ENCODE assay signal across 32 mouse cellular contexts in the genomic region with DNA sequence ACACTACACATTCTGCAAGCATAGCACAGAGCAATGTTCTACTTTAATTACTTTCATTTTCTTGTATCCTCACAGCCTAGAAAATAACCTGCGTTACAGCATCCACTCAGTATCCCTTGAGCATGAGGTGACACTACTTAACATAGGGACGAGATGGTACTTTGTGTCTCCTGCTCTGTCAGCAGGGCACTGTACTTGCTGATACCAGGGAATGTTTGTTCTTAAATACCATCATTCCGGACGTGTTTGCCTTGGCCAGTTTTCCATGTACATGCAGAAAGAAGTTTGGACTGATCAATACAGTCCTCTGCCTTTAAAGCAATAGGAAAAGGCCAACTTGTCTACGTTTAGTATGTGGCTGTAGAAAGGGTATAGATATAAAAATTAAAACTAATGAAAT. TPM values are rescaled to one million over a fixed set of nuclear protein-coding genes. Genes with fewer than 3 reads are reported as not detected.
"Had no signal": no experiment of that assay in that cellular context is flagged by ENCODE, and none has a peak within 500 bp of the region (broad histone marks: within the 10 kb centered on the region; RNA-seq: fewer than 3 reads in every experiment).

No protein-coding gene starts in this region.

- DNase-seq: gastrocnemius, adult 2 months; gastrocnemius, postnatal 10 days; gastrocnemius, postnatal 25 days; heart, adult 18-20 months; heart, postnatal 10 days; heart, postnatal 4 days; kidney, adult 18-20 months; kidney, adult 8-10 months; kidney, postnatal 10 days; kidney, postnatal 25 days; kidney, postnatal 4 days had no signal

- H3K36me3 ChIP-seq: heart, embryonic 10.5 days; heart, embryonic 12.5 days; hindbrain, embryonic 10.5 days; hindbrain, embryonic 12.5 days; intestine, embryonic 15.5 days; limb, embryonic 10.5 days; limb, embryonic 12.5 days had no signal

- H3K27me3 ChIP-seq: heart, embryonic 12.5 days; hindbrain, embryonic 12.5 days; intestine, embryonic 15.5 days; limb, embryonic 12.5 days had no signal

- H3K4me3 ChIP-seq: gastrocnemius, adult 2 months; heart, embryonic 10.5 days; heart, embryonic 12.5 days; hindbrain, embryonic 10.5 days; hindbrain, embryonic 12.5 days; intestine, embryonic 15.5 days; layer of hippocampus, adult 2 months; left cerebral cortex, adult 2 months; limb, embryonic 10.5 days; limb, embryonic 12.5 days had no signal

- ATAC-seq: forebrain, embryonic 16.5 days; hindbrain, embryonic 16.5 days; inflammation-experienced regulatory T-cells, adult 6 months; intestine, embryonic 15.5 days; intestine, postnatal 0 days had no signal

- H3K27ac ChIP-seq: gastrocnemius, adult 2 months; heart, embryonic 10.5 days; hindbrain, embryonic 10.5 days; hindbrain, embryonic 12.5 days; hindbrain, embryonic 14.5 days; intestine, embryonic 15.5 days; layer of hippocampus, adult 2 months; left cerebral cortex, adult 2 months; limb, embryonic 10.5 days; limb, embryonic 12.5 days had no signal

- H3K9ac ChIP-seq: heart, embryonic 12.5 days; hindbrain, embryonic 12.5 days; hindbrain, embryonic 14.5 days; intestine, embryonic 15.5 days; limb, embryonic 12.5 days had no signal

- H3K4me2 ChIP-seq: heart, embryonic 12.5 days; hindbrain, embryonic 12.5 days; hindbrain, embryonic 14.5 days; intestine, embryonic 15.5 days; limb, embryonic 12.5 days had no signal

- H3K9me3 ChIP-seq: heart, embryonic 10.5 days; heart, embryonic 12.5 days; hindbrain, embryonic 10.5 days; hindbrain, embryonic 12.5 days; intestine, embryonic 15.5 days; limb, embryonic 10.5 days; limb, embryonic 12.5 days had no signal

- H3K4me1 ChIP-seq: heart, embryonic 10.5 days; heart, embryonic 12.5 days; hindbrain, embryonic 10.5 days; hindbrain, embryonic 12.5 days; intestine, embryonic 15.5 days; limb, embryonic 10.5 days; limb, embryonic 12.5 days had no signal

RNA-seq across cellular contexts. Expression of gene Alb, which starts 10.7 kb away (rescaled TPM):
- total RNA-seq: granulocyte monocyte progenitor cell, adult 5-6 weeks; heart, adult 18-20 months; heart, postnatal 25 days; layer of hippocampus, adult 2 months; layer of hippocampus, postnatal 10 days; layer of hippocampus, postnatal 25 days; left cerebral cortex, adult 2 months; left cerebral cortex, postnatal 36 days had no signal
- polyA plus RNA-seq: hindbrain, embryonic 10.5 days; hindbrain, embryonic 12.5 days; hindbrain, embryonic 14.5 days; hindbrain, embryonic 16.5 days; inflammation-experienced regulatory T-cells, adult 6 months; limb, embryonic 10.5 days had no signal

RNA-seq across cellular contexts. Expression of gene Afp, which starts 40.6 kb away (rescaled TPM):
- total RNA-seq: gastrocnemius, adult 2 months; gastrocnemius, postnatal 25 days; heart, adult 8-10 months; heart, postnatal 10 days; heart, postnatal 25 days; layer of hippocampus, adult 2 months; layer of hippocampus, postnatal 10 days; layer of hippocampus, postnatal 25 days; left cerebral cortex, postnatal 14 days; left cerebral cortex, postnatal 36 days had no signal
